Mouse (Mus musculus): Measurements from ENCODE around the gene Mboat7. TPM values are rescaled to one million over a fixed set of nuclear protein-coding genes. Genes with fewer than 3 reads are reported as not detected.

The Mboat7 gene
- polyA plus RNA-seq, 1 experiment from 2014 or later, result 43.8 TPM

DNA sequence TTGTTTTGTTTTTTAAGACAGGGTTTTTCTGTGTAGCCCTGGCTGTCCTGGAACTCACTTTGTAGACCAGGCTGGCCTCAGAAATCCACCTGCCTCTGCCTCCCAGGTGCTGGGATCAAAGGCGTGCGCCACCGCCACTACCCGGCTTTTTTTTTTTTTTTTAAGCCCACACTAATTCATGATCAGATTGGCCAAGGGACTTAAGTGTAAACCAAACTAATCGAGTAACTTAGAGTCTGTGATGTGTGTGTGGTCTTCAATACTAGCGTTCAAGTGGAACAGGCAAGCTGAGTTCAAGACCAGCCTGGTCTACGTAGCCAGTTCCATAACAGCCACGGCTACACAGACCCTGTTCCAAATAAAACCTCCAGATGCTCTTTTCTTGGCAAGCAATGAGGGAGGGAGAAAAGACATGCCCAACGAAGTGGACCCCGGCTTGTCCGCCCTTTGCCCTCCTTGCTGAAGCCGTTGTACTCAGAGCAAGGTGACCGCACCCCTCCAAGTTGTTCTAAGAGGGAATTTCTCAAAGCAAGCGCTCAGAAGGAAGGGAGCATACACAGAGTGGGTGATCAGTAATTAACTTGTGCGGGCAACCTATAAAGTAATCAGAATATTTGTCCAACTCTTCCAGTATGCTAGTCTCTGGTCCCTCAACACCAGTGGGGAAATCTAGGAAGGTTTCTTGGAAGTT, 28.7 kb downstream of the Mboat7 start:
- peaks cover 12% of the 10 kb centered on the region for H3K4me1 ChIP-seq (replicated peaks; ENCODE audit: control insufficient read depth, insufficient read depth, low read length)
- peak overlapping the region; percentile 79 for H3K9ac ChIP-seq (ENCODE audit: low read length)
- peak; percentile 41; the same call in 1 of the 2 replicates for ATAC-seq (replicated peaks; ENCODE audit: low FRiP score, low TSS enrichment, low read depth)
- no peaks in the 10 kb centered on the region for H3K9me3 ChIP-seq (ENCODE audit: control insufficient read depth, low read length)
- peak overlapping the region; percentile 85 for H3K27ac ChIP-seq (ENCODE audit: low read depth)
- H3K4me2 ChIP-seq (ENCODE audit: low read length), result peak overlapping the region; percentile 57
- WGBS, result 28% methylated on average over 15 of the region's 15 CpGs
- peak overlapping the region; percentile 76 for H3K4me3 ChIP-seq (ENCODE audit: low read depth, low read length)
- H3K27me3 ChIP-seq (replicated peaks; ENCODE audit: control insufficient read depth, insufficient read depth, low read length), result no peaks in the 10 kb centered on the region
- H3K36me3 ChIP-seq (ENCODE audit: control insufficient read depth, insufficient read depth, low read length), result peaks cover 37% of the 10 kb centered on the region
- DNase-seq (ENCODE audit: low spot score), result no peak

DNA sequence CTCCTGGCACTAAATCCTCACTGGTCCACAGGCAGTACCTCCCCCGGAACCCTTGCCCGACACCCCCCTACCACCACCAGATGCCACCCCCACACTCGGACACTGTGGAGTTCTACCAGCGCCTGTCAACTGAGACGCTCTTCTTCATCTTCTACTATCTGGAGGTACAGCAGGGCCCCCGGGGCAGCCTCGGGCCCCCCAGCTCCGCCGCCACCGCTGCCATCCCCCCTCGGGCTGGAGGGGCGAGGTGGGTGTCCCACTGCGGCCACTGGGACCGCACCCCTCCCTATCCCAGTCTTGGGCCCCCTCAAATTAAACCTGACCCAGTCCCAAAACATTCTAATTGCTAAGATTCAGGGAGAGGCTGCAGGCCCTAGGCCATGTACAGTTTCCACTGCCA, 34.7 kb downstream of the Mboat7 start:
- Histone ChIP-seq H3K4me3 (ENCODE audit: low read depth, low read length) (no peak overlapping the region), H3K4me2 (ENCODE audit: low read length) (no peak overlapping the region), H3K9me3 (ENCODE audit: control insufficient read depth, low read length) (no peaks in the 10 kb centered on the region), H3K27ac (ENCODE audit: low read depth) (no peak overlapping the region), H3K9ac (ENCODE audit: low read length) (no peak overlapping the region), H3K36me3 (ENCODE audit: control insufficient read depth, insufficient read depth, low read length) (peaks cover 97% of the 10 kb centered on the region), H3K27me3 (replicated peaks; ENCODE audit: control insufficient read depth, insufficient read depth, low read length) (no peaks in the 10 kb centered on the region), H3K4me1 (replicated peaks; ENCODE audit: control insufficient read depth, insufficient read depth, low read length) (no peaks in the 10 kb centered on the region)
- 95% methylated on average over 14 of the region's 14 CpGs for WGBS
- DNase-seq (ENCODE audit: low spot score) (no peak), ATAC-seq (replicated peaks; ENCODE audit: low FRiP score, low TSS enrichment, low read depth) (no peak)

DNA sequence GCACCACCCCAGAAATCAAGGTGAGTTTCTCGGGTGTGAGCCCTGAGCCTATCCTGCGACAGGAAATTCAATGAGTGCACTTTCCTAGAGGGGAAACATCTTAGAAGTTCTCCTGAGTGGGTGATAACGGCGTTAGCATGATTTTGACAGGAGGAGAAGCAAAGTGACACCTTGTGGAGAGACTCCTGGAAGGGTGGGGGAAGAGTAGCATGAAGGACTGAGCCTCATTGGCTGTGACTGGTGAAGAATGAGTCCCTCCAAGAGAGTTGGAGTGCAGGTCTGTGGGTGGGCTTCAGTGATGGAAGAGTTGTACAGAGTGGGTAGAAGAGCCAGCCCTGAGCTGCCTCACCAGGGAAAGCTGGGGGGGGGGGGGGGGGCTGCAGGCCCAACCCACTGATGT, 36.4 kb downstream of the Mboat7 start:
- Histone ChIP-seq H3K4me2 (ENCODE audit: low read length) (no peak overlapping the region), H3K4me3 (ENCODE audit: low read depth, low read length) (no peak overlapping the region), H3K9ac (ENCODE audit: low read length) (no peak overlapping the region), H3K4me1 (replicated peaks; ENCODE audit: control insufficient read depth, insufficient read depth, low read length) (no peaks in the 10 kb centered on the region), H3K27me3 (replicated peaks; ENCODE audit: control insufficient read depth, insufficient read depth, low read length) (no peaks in the 10 kb centered on the region), H3K9me3 (ENCODE audit: control insufficient read depth, low read length) (no peaks in the 10 kb centered on the region), H3K27ac (ENCODE audit: low read depth) (no peak overlapping the region), H3K36me3 (ENCODE audit: control insufficient read depth, insufficient read depth, low read length) (peaks cover 100% of the 10 kb centered on the region)
- ATAC-seq (replicated peaks; ENCODE audit: low FRiP score, low TSS enrichment, low read depth), result no peak
- 89% methylated on average over 4 of the region's 4 CpGs for WGBS
- no peak for DNase-seq (ENCODE audit: low spot score)

DNA sequence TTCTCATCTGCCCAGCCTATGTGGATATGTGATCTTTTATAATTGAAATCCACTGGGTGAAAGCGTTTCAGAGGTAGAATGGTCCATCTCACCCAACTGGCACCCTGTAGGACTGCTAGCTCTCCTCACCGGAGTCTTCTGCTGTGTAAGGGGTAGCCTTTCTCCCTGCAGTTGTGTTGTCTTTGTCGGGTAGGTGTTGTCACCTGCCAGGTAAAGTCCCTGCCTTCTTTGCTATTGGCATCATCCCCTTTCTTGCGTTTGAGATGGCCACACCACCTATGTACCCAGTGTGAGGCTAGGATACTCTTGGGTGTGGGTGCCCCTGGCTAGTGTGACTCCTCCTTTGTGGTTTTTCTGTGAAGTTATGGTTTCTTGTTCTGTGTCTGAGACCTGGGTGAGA, 46.7 kb downstream of the Mboat7 start:
- WGBS, result 65% methylated on average over 4 of the region's 4 CpGs
- no peak overlapping the region; the same call in 1 of the 2 replicates for H3K27ac ChIP-seq (ENCODE audit: low read depth)
- H3K9me3 ChIP-seq (ENCODE audit: control insufficient read depth, low read length), result no peaks in the 10 kb centered on the region
- peak overlapping the region; percentile 97 for H3K9ac ChIP-seq (ENCODE audit: low read length)
- peak overlapping the region; percentile 88 for H3K4me2 ChIP-seq (ENCODE audit: low read length)
- H3K4me3 ChIP-seq (ENCODE audit: low read depth, low read length), result peak overlapping the region; percentile 88
- peaks cover 29% of the 10 kb centered on the region for H3K36me3 ChIP-seq (ENCODE audit: control insufficient read depth, insufficient read depth, low read length)
- no peak for ATAC-seq (replicated peaks; ENCODE audit: low FRiP score, low TSS enrichment, low read depth)
- H3K27me3 ChIP-seq (replicated peaks; ENCODE audit: control insufficient read depth, insufficient read depth, low read length), result no peaks in the 10 kb centered on the region
- no peak for DNase-seq (ENCODE audit: low spot score)
- peaks cover 29% of the 10 kb centered on the region for H3K4me1 ChIP-seq (replicated peaks; ENCODE audit: control insufficient read depth, insufficient read depth, low read length)

DNA sequence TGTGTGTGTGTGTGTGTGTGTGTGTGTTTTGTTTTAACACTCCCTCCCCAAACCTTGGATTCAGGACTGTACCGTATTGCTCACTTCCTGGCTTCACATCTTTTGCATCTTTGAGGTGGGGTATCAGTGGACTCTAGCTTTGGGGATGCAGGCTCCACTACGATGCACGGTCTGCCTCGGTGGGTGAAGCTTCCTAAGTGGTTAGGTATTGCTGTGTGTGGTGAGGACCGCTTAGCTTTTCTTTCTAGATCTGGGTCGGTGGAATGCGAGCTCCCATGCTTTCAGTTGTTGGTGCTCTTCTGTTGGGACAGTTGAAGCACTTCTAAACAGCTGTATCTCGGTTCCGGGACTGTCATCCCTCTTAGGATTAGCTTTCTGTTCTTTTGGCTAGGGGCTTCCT, 47.1 kb downstream of the Mboat7 start:
- peak overlapping the region; percentile 88 for H3K4me3 ChIP-seq (ENCODE audit: low read depth, low read length)
- H3K9ac ChIP-seq (ENCODE audit: low read length), result peak overlapping the region; percentile 97
- 9% methylated on average over 9 of the region's 9 CpGs for WGBS
- H3K36me3 ChIP-seq (ENCODE audit: control insufficient read depth, insufficient read depth, low read length), result peaks cover 27% of the 10 kb centered on the region
- DNase-seq (ENCODE audit: low spot score) (peak; percentile 53), ATAC-seq (replicated peaks; ENCODE audit: low FRiP score, low TSS enrichment, low read depth) (no peak)
- no peak overlapping the region; the same call in 1 of the 2 replicates for H3K27ac ChIP-seq (ENCODE audit: low read depth)
- no peaks in the 10 kb centered on the region for H3K27me3 ChIP-seq (replicated peaks; ENCODE audit: control insufficient read depth, insufficient read depth, low read length)
- peaks cover 29% of the 10 kb centered on the region for H3K4me1 ChIP-seq (replicated peaks; ENCODE audit: control insufficient read depth, insufficient read depth, low read length)
- peak overlapping the region; percentile 88 for H3K4me2 ChIP-seq (ENCODE audit: low read length)
- no peaks in the 10 kb centered on the region for H3K9me3 ChIP-seq (ENCODE audit: control insufficient read depth, low read length)

DNA sequence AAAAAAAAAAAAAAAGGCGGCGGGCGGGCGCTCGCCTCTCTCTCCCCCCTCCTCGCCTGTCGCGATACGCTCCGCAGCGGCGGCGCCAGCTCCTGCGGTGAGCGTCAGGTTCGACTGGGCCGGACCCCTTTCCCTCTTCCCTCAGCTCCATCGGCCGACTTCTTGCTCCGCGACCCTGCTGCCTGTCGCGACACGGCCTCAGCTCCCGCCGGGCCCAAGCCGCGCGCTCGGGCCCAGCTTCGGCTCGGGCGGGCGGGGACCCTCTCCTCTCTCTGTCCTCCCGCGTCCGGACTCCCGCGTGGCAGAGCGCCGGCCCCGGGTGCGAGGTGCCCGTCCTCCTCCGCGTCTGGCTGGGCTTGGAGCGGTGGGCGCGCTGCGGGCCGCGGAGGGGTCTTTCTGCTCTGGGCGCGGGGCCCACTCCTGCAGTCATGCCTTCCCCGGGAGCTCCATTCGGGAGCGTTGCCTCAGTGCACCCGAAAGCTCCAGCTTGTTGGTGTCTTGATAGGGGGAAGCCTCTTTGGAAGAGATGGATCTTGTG, 47.8 kb downstream of the Mboat7 start:
- no peaks in the 10 kb centered on the region for H3K9me3 ChIP-seq (ENCODE audit: control insufficient read depth, low read length)
- H3K9ac ChIP-seq (ENCODE audit: low read length), result peak overlapping the region; percentile 97
- DNase-seq (ENCODE audit: low spot score) (no peak), ATAC-seq (replicated peaks; ENCODE audit: low FRiP score, low TSS enrichment, low read depth) (peak; percentile 0; the same call in 1 of the 2 replicates)
- peak overlapping the region; percentile 88 for H3K4me3 ChIP-seq (ENCODE audit: low read depth, low read length)
- peaks cover 27% of the 10 kb centered on the region for H3K36me3 ChIP-seq (ENCODE audit: control insufficient read depth, insufficient read depth, low read length)
- WGBS, result 0% methylated on average over 54 of the region's 58 CpGs
- H3K27me3 ChIP-seq (replicated peaks; ENCODE audit: control insufficient read depth, insufficient read depth, low read length), result no peaks in the 10 kb centered on the region
- peaks cover 29% of the 10 kb centered on the region for H3K4me1 ChIP-seq (replicated peaks; ENCODE audit: control insufficient read depth, insufficient read depth, low read length)
- peak overlapping the region; percentile 98 for H3K27ac ChIP-seq (ENCODE audit: low read depth)
- peak overlapping the region; percentile 88 for H3K4me2 ChIP-seq (ENCODE audit: low read length)

DNA sequence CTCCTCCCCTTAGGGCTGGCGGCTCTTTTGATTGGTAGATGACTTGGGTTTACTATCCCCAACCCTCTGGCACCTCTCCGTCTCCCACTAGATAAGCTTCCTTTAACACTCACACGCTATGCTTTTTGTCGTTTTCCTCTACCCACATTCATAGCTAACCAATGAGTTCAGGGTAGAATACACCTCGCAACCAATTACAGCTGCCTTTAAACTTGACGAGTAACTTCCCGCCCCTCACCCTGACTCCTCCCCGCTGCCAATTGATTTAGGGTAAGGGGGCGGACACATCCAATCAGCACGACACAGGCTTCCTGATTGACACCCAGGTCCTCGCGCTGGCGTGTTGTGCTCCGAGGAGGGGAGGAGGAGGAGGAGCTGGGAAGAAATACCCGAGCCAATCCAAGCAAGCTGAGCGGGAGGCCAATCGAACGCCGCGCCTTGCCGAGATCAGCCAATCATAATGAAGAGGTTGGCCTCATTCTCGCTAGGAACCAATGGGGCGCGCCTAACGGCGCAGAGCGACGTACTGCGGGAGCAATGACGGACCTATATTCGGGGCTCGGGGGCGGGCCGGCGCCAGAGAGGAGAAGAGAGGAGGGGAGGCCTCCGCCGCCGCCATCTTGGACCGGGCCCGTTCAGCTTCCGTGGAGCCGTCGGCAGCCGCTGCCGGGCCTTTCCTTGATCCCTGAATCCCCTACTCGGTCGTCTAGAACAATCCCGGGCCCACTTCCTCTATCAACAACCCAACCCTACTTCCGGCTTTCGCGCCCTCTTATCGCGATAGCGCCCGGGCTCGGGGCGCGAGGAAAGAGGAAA, 48.4 kb downstream of the Mboat7 start, which contains the start of gene Cnot3:
Cnot3 (plus strand) TSS at position 597 of the 816 bp plus-strand sequence.
- DNase-seq (ENCODE audit: low spot score) (peak; percentile 95), ATAC-seq (replicated peaks; ENCODE audit: low FRiP score, low TSS enrichment, low read depth) (peak; percentile 99)
- H3K4me3 ChIP-seq (ENCODE audit: low read depth, low read length), result peak within 1 kb of the TSS; percentile 88
- WGBS, result under 1% methylated on average over 50 of the region's 58 CpGs
- peak within 1 kb of the TSS; percentile 97 for H3K9ac ChIP-seq (ENCODE audit: low read length)
- H3K4me1 ChIP-seq (replicated peaks; ENCODE audit: control insufficient read depth, insufficient read depth, low read length), result peaks cover 29% of the 10 kb centered on the region
- no peaks in the 10 kb centered on the region for H3K27me3 ChIP-seq (replicated peaks; ENCODE audit: control insufficient read depth, insufficient read depth, low read length)
- peak within 1 kb of the TSS; percentile 88 for H3K4me2 ChIP-seq (ENCODE audit: low read length)
- H3K9me3 ChIP-seq (ENCODE audit: control insufficient read depth, low read length), result no peaks in the 10 kb centered on the region
- H3K27ac ChIP-seq (ENCODE audit: low read depth), result peak within 1 kb of the TSS; percentile 98
- H3K36me3 ChIP-seq (ENCODE audit: control insufficient read depth, insufficient read depth, low read length), result peaks cover 27% of the 10 kb centered on the region

DNA sequence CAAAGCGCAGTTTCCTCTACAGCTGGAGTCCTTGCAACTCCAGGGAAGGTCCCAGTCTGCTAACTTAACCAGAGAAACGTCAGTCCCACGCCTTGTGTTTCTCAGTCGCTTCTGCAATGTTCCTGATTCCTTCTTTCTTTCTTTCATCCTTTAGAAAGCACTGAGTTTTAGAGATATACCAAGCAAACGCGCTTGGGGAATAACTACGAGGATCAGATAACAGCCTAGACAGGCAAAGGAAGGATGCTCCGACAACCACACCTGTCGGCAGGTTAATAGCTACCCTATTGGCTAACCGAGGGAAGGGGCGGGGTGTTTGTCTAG, 49.0 kb downstream of the Mboat7 start:
- under 1% methylated on average over 11 of the region's 11 CpGs for WGBS
- Histone ChIP-seq H3K9me3 (ENCODE audit: control insufficient read depth, low read length) (no peaks in the 10 kb centered on the region), H3K36me3 (ENCODE audit: control insufficient read depth, insufficient read depth, low read length) (peaks cover 29% of the 10 kb centered on the region), H3K4me3 (ENCODE audit: low read depth, low read length) (peak overlapping the region; percentile 35), H3K27ac (ENCODE audit: low read depth) (peak overlapping the region; percentile 29; the same call in 1 of the 2 replicates), H3K4me1 (replicated peaks; ENCODE audit: control insufficient read depth, insufficient read depth, low read length) (peaks cover 29% of the 10 kb centered on the region), H3K4me2 (ENCODE audit: low read length) (peak overlapping the region; percentile 53), H3K27me3 (replicated peaks; ENCODE audit: control insufficient read depth, insufficient read depth, low read length) (no peaks in the 10 kb centered on the region), H3K9ac (ENCODE audit: low read length) (no peak overlapping the region)
- DNase-seq (ENCODE audit: low spot score) (no peak), ATAC-seq (replicated peaks; ENCODE audit: low FRiP score, low TSS enrichment, low read depth) (no peak)

Measured in intestine, embryonic 14.5 days (tissue).